Mouse (Mus musculus) hindbrain, embryonic 13.5 days (tissue): ENCODE data around the gene Trim37. TPM values are rescaled to one million over a fixed set of nuclear protein-coding genes. Genes with fewer than 3 reads are reported as not detected.
A peak's percentile ranks its signal among the peaks of the same experiment; 100 is the strongest.

Experiments
- ATAC-seq: fragments of 200-750 bp; cut with Nextera tagmentation; 2 replicates; pipeline ENCODE4 v1.8.0; 2017; ENCODE audit warnings: moderate TSS enrichment; ENCODE audit not compliant: low FRiP score
- H3K27ac ChIP-seq: fragments of 300-500 bp; sonication (generic); 2 replicates; pipeline ENCODE4 v1.5.1; 2015; ENCODE audit warnings: inconsistent platforms, mild to moderate bottlenecking, moderate library complexity
- H3K27me3 ChIP-seq: fragments of 300-500 bp; sonication (generic); 2 replicates; pipeline ENCODE4 v1.6.1; 2015; ENCODE audit warnings: mild to moderate bottlenecking, inconsistent platforms
- H3K36me3 ChIP-seq: fragments of 300-500 bp; sonication (generic); 2 replicates; pipeline ENCODE4 v1.6.1; 2015; ENCODE audit warnings: mild to moderate bottlenecking, inconsistent platforms
- H3K4me1 ChIP-seq: fragments of 300-500 bp; sonication (generic); replicated peaks from 2 replicates; pipeline ENCODE4 v1.6.1; 2015; ENCODE audit warnings: inconsistent platforms
- H3K4me2 ChIP-seq: fragments of 300-500 bp; sonication (generic); 2 replicates; pipeline ENCODE4 v1.6.1; 2015; ENCODE audit warnings: inconsistent platforms, mild to moderate bottlenecking, moderate library complexity
- H3K4me3 ChIP-seq: fragments of 300-500 bp; sonication (generic); 2 replicates; pipeline ENCODE4 v1.5.1; 2015; ENCODE audit warnings: mild to moderate bottlenecking, inconsistent platforms
- H3K9ac ChIP-seq: fragments of 300-500 bp; sonication (generic); 2 replicates; pipeline ENCODE4 v1.6.1; 2015; ENCODE audit warnings: mild to moderate bottlenecking, inconsistent platforms
- H3K9me3 ChIP-seq: fragments of 300-500 bp; sonication (generic); 2 replicates; pipeline ENCODE4 v1.6.1; 2016; ENCODE audit warnings: inconsistent platforms
- WGBS: fragments of 180-500 bp; shearing (Covaris S2); methylation state at CpG from one replicate; pipeline ENCODE4 v1.1.7; 2015; 5-methylcytosine and 5-hydroxymethylcytosine counted together
- polyA plus RNA-seq: library from polyadenylated mRNA; unstranded; fragments of >200 nt; fragmentation: Nextera tagmentation; extraction: Ambion mirVana; gene quantifications from 2 replicates; pipeline ENCODE4 v1.2.1, GENCODE M21; 2015

Trim37 gene
- polyA plus RNA-seq, 1 experiment from 2014 or later: 82.1 TPM

DNA sequence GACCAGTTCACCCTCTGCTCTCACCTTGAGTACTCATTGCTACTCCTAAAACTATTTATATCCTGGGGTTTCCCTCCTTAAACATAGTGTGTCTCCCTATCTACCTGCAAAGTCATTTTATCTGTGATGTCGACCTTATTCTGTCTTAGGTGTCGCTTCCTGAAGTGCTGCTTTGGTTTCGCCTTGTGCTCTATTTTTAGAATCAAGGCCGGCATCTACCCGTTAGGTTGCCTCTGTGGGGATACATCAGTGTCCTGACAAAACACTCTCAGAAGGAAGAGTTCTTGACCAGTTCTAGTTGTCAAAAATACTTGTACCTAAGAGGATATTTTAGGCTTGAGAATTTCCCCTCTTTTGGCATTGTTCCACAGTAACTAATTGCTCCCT is 108.6 kb downstream of the Trim37 start:
- Histone ChIP-seq H3K27me3 (no peaks in the 10 kb centered on the region), H3K9me3 (no peaks in the 10 kb centered on the region), H3K36me3 (peaks cover 62% of the 10 kb centered on the region), H3K4me2 (no peak overlapping the region), H3K4me1 (no peaks in the 10 kb centered on the region), H3K27ac (peak overlapping the region; percentile 8; the same call in 1 of the 2 replicates), H3K4me3 (no peak overlapping the region), H3K9ac (no peak overlapping the region)
- ATAC-seq: no peak
- 85% methylated on average over 5 of the region's 5 CpGs for WGBS

DNA sequence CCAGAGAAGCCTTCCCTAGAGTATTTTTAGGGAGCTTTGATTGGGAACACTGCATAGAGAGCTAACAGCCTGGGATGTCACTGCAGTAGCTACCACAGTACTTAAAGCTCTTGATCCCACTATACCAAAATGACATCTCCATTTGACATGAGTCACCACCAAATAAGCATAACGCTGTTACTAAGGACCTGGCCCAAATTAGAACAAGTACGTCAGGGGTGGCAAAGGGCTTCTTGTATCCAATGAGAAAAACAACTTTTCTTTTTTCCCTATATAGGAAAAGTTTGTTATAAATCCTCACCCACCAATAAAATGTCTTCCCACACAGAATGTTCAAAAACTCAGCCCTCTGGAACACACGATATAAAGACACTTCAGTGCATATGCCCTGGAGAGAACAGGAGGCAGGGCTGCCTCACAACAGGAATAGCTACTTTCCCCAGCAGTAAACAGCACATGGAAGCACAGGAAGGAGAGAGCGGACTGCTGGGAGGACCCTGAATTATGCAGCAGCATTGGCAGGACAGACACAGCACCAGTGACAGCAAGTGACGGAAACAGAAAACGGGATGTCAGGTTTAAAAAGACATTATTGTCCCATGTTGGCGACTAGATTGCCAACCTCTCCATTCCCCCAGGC is 112.1 kb downstream of the Trim37 start:
- Histone ChIP-seq H3K9me3 (no peaks in the 10 kb centered on the region), H3K4me1 (no peaks in the 10 kb centered on the region), H3K27ac (no peak overlapping the region), H3K4me3 (no peak overlapping the region), H3K4me2 (no peak overlapping the region), H3K9ac (no peak overlapping the region), H3K27me3 (no peaks in the 10 kb centered on the region), H3K36me3 (peaks cover 44% of the 10 kb centered on the region)
- 81% methylated on average over 7 of the region's 7 CpGs for WGBS
- no peak for ATAC-seq

DNA sequence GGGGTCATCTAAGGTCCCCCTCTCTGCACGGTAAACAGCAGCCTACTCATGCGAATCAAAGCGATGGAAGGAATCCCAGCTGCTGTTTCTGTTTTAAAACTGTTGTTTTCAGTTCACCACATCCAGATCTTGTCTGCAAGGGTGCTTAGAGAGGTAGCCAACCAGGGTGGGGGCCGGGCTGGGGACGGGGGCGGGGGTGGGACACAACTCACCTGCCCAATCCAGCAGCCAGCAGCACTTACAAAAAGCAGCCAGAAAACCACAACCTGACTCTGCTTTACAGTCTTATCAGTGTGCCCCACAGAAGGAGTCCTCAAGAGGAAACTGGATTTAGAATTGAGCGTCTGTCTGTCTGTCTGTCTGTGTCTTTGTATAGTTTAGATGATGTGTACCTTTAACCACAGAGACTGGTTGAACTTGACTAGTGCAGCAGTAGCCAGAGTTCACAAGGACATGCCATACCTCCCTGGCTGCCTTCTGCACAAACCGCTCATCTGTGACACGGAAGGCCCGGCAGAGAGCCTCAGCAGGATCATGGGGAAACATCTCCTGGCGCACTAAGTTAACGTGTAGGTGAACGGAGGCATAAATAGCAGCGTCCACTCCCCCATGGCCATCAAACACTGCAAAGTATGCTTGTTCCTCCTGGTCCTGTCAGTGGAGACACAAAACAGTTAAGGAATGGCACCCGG is 113.4 kb downstream of the Trim37 start:
- H3K4me3 ChIP-seq: no peak overlapping the region
- H3K36me3 ChIP-seq: peaks cover 34% of the 10 kb centered on the region
- 88% methylated on average over 15 of the region's 15 CpGs for WGBS
- no peaks in the 10 kb centered on the region for H3K27me3 ChIP-seq
- no peak overlapping the region for H3K4me2 ChIP-seq
- H3K9me3 ChIP-seq: no peaks in the 10 kb centered on the region
- H3K27ac ChIP-seq: no peak overlapping the region
- no peak overlapping the region for H3K9ac ChIP-seq
- H3K4me1 ChIP-seq: no peaks in the 10 kb centered on the region
- ATAC-seq: no peak

DNA sequence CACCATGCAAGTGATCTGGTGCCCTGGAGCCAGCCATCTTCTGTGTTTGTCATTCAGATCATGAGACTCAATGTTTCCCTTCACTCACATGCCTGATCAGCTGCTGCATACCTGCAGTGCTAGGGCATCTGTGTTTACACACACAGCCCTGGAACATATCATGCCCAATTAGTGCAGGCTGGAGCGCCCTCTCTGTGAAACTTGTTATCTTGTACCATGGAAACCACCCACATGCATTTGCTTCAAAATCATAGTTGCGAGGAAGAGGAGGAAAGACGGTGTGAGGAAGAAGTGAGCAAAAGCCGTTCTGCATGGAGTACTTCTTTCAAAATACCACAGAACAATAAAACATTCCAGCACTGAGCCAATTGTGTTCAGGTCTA is 113.9 kb downstream of the Trim37 start:
- H3K4me2 ChIP-seq: no peak overlapping the region
- no peaks in the 10 kb centered on the region for H3K4me1 ChIP-seq
- WGBS: 95% methylated on average over 4 of the region's 4 CpGs
- peaks cover 31% of the 10 kb centered on the region for H3K36me3 ChIP-seq
- H3K27me3 ChIP-seq: no peaks in the 10 kb centered on the region
- H3K9me3 ChIP-seq: no peaks in the 10 kb centered on the region
- no peak for ATAC-seq
- H3K9ac ChIP-seq: no peak overlapping the region
- no peak overlapping the region for H3K4me3 ChIP-seq
- H3K27ac ChIP-seq: no peak overlapping the region

DNA sequence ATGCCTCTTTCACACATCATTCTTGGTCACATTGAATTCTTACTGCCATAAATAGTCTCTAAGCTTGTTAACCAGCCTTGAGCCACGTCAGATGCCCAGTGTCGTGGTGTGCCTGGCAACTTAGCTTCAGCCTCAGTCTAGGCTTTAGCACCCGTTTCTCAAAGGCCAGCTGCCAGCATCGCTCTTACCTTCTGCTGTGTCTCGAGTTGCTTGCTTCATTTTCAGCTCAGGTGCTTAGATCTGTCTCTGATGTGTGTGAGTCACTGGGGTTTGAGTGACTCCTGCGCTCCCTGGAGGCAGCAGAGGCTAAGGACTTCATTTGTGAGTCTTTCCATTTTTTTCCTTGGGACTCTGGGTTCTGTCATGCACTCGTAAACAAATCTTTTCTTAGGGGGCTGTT is 114.4 kb downstream of the Trim37 start:
- 83% methylated on average over 7 of the region's 7 CpGs for whole genome bisulfite sequencing
- Histone ChIP-seq H3K36me3 (peaks cover 28% of the 10 kb centered on the region), H3K4me1 (no peaks in the 10 kb centered on the region), H3K4me2 (no peak overlapping the region), H3K27ac (no peak overlapping the region), H3K27me3 (no peaks in the 10 kb centered on the region), H3K9me3 (no peaks in the 10 kb centered on the region), H3K9ac (no peak overlapping the region), H3K4me3 (no peak overlapping the region)
- ATAC-seq: no peak

DNA sequence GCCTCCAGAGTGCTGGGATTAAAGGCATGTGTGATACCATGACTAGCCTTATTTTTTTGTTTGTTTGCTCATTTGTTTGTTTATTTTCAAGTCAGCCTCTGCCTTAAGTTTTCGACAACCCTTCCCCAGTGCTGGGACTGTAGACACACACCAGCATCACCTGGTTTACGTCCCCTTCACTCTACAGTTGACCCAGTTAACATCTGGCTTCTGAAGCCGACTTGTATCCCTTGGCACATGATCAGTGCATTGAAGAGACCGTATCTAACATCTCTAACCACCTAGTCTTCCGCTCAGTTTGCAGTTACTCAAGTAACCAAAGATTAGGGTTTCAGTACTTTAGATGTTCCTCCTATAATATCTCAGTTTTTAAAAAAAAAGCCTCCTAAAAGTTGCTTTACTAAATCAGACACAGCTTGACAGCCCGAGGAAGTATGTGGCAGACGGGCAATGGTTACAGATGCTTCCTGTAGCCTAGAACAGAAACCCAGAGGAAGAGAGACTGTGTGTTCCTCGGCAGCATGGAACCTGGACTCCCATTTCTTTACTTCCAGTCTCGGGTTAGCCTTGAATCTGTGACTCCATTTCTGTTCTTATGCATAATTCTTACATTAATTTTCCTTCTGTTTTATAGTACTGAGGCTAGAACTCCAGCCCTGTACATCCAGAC is 118.4 kb downstream of the Trim37 start:
- H3K4me2 ChIP-seq: no peak overlapping the region
- H3K9me3 ChIP-seq: no peaks in the 10 kb centered on the region
- H3K9ac ChIP-seq: no peak overlapping the region
- no peaks in the 10 kb centered on the region for H3K27me3 ChIP-seq
- no peak for ATAC-seq
- WGBS: 92% methylated on average over 9 of the region's 9 CpGs
- H3K36me3 ChIP-seq: peaks cover 11% of the 10 kb centered on the region
- H3K4me3 ChIP-seq: no peak overlapping the region
- peaks cover 9% of the 10 kb centered on the region; the same call in 1 of the 2 replicates for H3K4me1 ChIP-seq
- H3K27ac ChIP-seq: no peak overlapping the region

DNA sequence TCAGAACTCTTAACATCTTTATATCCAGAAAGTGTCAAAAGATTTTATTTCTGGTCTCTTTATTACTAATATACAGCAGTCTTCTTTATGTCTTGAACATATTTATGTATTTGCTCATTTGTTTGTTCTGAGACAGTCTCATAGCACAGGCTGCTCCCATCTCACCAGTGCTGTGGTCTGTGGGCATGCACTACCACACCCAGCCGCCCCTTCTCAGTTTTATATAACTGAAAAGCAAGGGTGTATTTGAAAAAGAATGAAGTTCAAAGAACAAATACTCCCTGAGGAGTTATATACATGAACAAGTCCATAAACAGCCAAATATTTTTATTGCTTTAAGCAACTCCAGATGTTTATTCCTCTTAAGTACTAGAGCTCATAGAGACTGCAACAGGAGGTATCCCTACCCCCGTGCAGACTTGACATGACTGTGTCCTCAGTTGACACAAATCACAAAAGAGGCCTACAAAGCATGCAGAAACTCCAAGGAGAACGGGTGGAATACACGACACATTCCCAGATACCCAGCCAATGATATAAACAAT is 119.3 kb downstream of the Trim37 start:
- H3K4me2 ChIP-seq: no peak overlapping the region
- no peaks in the 10 kb centered on the region for H3K27me3 ChIP-seq
- no peak for ATAC-seq
- no peaks in the 10 kb centered on the region for H3K9me3 ChIP-seq
- H3K4me1 ChIP-seq: peaks cover 9% of the 10 kb centered on the region; the same call in 1 of the 2 replicates
- H3K4me3 ChIP-seq: no peak overlapping the region
- H3K9ac ChIP-seq: no peak overlapping the region
- H3K27ac ChIP-seq: no peak overlapping the region
- WGBS: 79% methylated on average over 4 of the region's 4 CpGs
- H3K36me3 ChIP-seq: peaks cover 4% of the 10 kb centered on the region; the same call in 1 of the 2 replicates

DNA sequence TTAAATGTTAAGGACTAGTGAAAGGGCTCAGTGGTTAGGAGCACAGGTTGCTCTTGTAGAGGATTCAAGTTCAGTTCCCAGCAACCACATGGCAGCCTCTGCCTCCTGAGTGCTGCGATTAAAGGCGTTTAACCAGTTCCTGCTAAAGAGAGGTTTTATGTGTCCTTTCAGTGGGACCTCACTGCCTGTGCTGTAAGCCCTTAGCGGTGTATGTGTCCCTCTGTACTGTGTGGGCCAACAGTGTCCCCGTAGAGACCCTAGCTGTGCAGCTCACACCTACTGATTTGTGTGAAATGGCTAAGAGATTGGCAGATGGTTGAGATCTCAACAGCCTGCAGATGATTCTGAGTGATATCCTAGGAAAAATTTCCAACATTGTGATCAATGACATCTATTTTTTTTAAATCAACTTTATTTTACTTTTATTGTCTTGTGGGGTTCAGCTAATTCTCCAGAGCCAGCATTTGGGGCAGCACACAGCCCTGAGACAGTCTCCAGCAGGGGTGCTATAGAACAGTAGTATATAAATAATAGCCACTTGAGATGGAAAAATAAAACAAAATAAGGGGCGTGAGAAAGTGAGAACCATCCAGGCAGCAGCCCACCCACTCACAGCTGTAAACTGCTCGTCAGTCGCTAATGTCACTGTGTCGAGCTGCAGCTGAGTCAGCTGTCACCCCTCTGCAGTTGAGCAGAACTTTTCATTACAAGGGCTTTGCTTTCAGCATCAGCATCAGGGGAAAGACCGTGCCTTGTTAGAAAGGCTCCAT is 120.0 kb downstream of the Trim37 start:
- WGBS: 56% methylated on average over 9 of the region's 9 CpGs
- ATAC-seq: no peak
- Histone ChIP-seq H3K4me3 (no peak overlapping the region), H3K4me1 (peaks cover 9% of the 10 kb centered on the region; the same call in 1 of the 2 replicates), H3K9me3 (no peaks in the 10 kb centered on the region), H3K4me2 (no peak overlapping the region), H3K27me3 (no peaks in the 10 kb centered on the region), H3K9ac (no peak overlapping the region), H3K27ac (peak overlapping the region; percentile 58), H3K36me3 (no peaks in the 10 kb centered on the region)

DNA sequence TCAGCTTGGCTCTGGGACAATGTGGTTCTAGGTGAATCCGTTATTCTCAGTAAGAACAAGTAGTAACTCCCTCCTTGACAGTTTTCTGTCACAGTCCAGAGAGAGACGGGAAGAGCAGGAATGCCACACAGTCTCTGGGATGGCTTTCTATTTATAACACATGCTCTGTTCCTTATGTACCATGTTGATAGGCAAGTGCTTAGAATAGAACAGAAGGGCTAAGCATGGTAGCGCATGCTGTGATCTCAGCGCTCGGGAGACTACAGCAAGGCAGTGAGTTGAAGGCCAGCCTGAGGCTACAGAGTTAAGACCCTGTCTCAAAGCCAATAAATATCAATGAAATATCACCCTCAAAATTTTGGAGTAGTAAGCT is 120.6 kb downstream of the Trim37 start:
- Histone ChIP-seq H3K9ac (no peak overlapping the region), H3K4me3 (no peak overlapping the region), H3K27ac (peak overlapping the region; percentile 58), H3K27me3 (no peaks in the 10 kb centered on the region), H3K9me3 (no peaks in the 10 kb centered on the region), H3K4me2 (no peak overlapping the region), H3K36me3 (no peaks in the 10 kb centered on the region), H3K4me1 (peaks cover 9% of the 10 kb centered on the region; the same call in 1 of the 2 replicates)
- no peak for ATAC-seq
- 63% methylated on average over 5 of the region's 5 CpGs for WGBS

DNA sequence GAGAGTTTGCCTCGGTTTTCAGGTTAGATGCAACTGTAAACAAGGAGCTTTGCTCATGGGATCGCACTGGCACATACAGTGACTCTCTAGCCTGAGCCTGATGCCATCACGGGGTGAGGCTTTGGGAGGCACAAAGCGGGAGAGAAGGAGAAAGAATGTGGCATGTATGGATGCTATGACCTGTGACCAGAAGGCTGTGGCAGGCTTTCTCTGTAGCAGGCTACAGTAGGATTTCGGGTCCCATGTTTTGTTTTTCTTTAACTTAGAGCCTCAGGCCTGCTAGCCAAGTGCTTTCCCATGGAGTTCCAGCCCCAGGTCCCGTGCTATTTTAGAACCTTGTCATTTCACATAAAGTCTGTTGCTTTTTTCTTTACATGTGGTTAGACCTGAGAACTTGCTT is 123.3 kb downstream of the Trim37 start:
- no peak overlapping the region for H3K9ac ChIP-seq
- no peaks in the 10 kb centered on the region for H3K27me3 ChIP-seq
- no peak overlapping the region for H3K4me3 ChIP-seq
- no peak overlapping the region for H3K27ac ChIP-seq
- ATAC-seq: no peak
- H3K4me2 ChIP-seq: no peak overlapping the region
- peaks cover 9% of the 10 kb centered on the region; the same call in 1 of the 2 replicates for H3K4me1 ChIP-seq
- no peaks in the 10 kb centered on the region for H3K36me3 ChIP-seq
- WGBS: 81% methylated on average over 6 of the region's 6 CpGs
- H3K9me3 ChIP-seq: no peaks in the 10 kb centered on the region

DNA sequence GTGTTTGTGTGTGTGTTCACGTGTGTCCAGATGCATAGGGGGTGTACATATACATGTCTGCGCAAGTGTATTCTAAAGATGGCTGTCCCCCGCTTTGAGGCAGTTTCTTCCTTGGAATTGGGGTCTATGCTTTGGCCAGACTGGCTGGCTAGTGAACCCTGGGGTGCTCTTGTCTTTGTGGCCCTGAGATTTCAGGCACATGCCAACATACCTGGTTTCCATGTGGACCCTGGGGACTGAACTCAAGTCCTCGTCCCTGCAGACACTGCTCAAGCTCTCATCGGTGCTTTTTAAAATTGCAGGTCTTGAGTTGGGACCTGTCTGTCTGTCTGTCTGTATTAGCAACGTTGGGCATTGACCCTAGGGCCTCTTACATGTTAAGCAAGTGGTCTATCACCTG is 126.4 kb downstream of the Trim37 start:
- 93% methylated on average over 6 of the region's 6 CpGs for WGBS
- no peak overlapping the region for H3K4me3 ChIP-seq
- no peak overlapping the region for H3K9ac ChIP-seq

DNA sequence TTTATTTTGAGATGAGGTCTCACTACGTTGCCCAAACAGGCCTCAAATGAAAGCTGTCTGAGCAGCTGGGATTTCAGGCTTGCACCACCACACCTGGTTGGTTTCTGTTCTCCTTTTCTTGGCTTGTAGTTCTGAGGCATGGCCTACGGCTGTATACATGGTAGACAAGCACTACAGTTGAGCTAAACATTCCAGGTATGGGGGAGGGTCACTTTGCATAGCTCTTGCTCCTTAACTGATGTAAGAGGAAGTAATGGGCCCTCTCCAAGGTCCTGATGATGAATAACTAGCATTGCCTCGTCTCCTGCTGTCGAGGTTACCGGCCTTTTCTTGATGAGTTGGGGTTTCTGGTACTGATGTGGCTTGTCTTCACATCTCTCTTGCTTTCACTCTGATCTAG is 127.3 kb downstream of the Trim37 start:
- Histone ChIP-seq H3K27ac (peak overlapping the region; percentile 52; the same call in 1 of the 2 replicates), H3K9ac (no peak overlapping the region), H3K4me1 (no peaks in the 10 kb centered on the region), H3K4me2 (no peak overlapping the region), H3K36me3 (no peaks in the 10 kb centered on the region), H3K27me3 (no peaks in the 10 kb centered on the region), H3K4me3 (no peak overlapping the region), H3K9me3 (no peaks in the 10 kb centered on the region)
- WGBS: 60% methylated on average over 5 of the region's 5 CpGs
- no peak for ATAC-seq

More for the DNA sequence above, 126.4 kb downstream of the Trim37 start:
- Histone ChIP-seq H3K4me1 (no peaks in the 10 kb centered on the region), H3K9me3 (no peaks in the 10 kb centered on the region), H3K36me3 (no peaks in the 10 kb centered on the region), H3K4me2 (no peak overlapping the region), H3K27ac (no peak overlapping the region), H3K27me3 (no peaks in the 10 kb centered on the region)
- ATAC-seq: no peak
